Mouse (Mus musculus) neural tube, embryonic 11.5 days (tissue): ENCODE data around the gene Kcnmb2. TPM values are rescaled to one million over a fixed set of nuclear protein-coding genes. Genes with fewer than 3 reads are reported as not detected.

ENCODE experiments used
- ATAC-seq: fragments of 200-750 bp; cut with Nextera tagmentation; 2 replicates; pipeline ENCODE4 v1.8.0; 2017; ENCODE audit warnings: moderate number of reproducible peaks, mild to moderate bottlenecking, moderate TSS enrichment, moderate library complexity; ENCODE audit not compliant: insufficient read depth, low FRiP score, low TSS enrichment
- DNase-seq: peaks from one replicate; pipeline ENCODE4 v3.0.0-alpha.2; 2015; ENCODE audit warnings: low spot score
- H3K27ac ChIP-seq: fragments of 300-500 bp; sonication (generic); 2 replicates; pipeline ENCODE4 v1.5.1; 2014; ENCODE audit warnings: low read depth, mild to moderate bottlenecking, low read length
- H3K27me3 ChIP-seq: fragments of 300-500 bp; sonication (generic); 2 replicates; pipeline ENCODE4 v1.6.1; 2014; ENCODE audit warnings: mild to moderate bottlenecking, low read length, mixed read lengths; ENCODE audit not compliant: control insufficient read depth, insufficient read depth
- H3K36me3 ChIP-seq: fragments of 300-500 bp; sonication (generic); 2 replicates; pipeline ENCODE4 v1.6.1; 2014; ENCODE audit warnings: mild to moderate bottlenecking, low read length, moderate library complexity, mixed read lengths; ENCODE audit not compliant: control insufficient read depth, insufficient read depth
- H3K4me1 ChIP-seq: fragments of 300-500 bp; sonication (generic); 2 replicates; pipeline ENCODE4 v1.6.1; 2014; ENCODE audit warnings: low read length, mixed read lengths; ENCODE audit not compliant: control insufficient read depth, insufficient read depth
- H3K4me2 ChIP-seq: fragments of 300-500 bp; sonication (generic); 2 replicates; pipeline ENCODE4 v1.6.1; 2014; ENCODE audit warnings: low read depth, mild to moderate bottlenecking, moderate library complexity
- H3K4me3 ChIP-seq: fragments of 300-500 bp; sonication (generic); 2 replicates; pipeline ENCODE4 v1.5.1; 2014; ENCODE audit warnings: low read depth, low read length
- H3K9ac ChIP-seq: fragments of 300-500 bp; sonication (generic); 2 replicates; pipeline ENCODE4 v1.6.1; 2014; ENCODE audit warnings: mild to moderate bottlenecking, low read length
- H3K9me3 ChIP-seq: fragments of 300-500 bp; sonication (generic); 2 replicates; pipeline ENCODE4 v1.6.1; 2016; ENCODE audit warnings: low read length; ENCODE audit not compliant: control insufficient read depth
- WGBS: fragments of 180-500 bp; shearing (Covaris S2); extraction: QIAGEN DNeasy Blood & Tissue Kit; methylation state at CpG from one replicate; pipeline ENCODE4 v1.1.7; 2014; 5-methylcytosine and 5-hydroxymethylcytosine counted together
- polyA plus RNA-seq: library from polyadenylated mRNA; unstranded; fragments of >200 nt; fragmentation: Nextera tagmentation; extraction: Ambion mirVana; gene quantifications from 2 replicates; pipeline ENCODE4 v1.2.1, GENCODE M21; 2014

The Kcnmb2 gene
- polyA plus RNA-seq, 1 experiment from 2014 or later, result 14.5 TPM

- Histone ChIP-seq H3K27ac (no peak overlapping the region), H3K4me2 (no peak overlapping the region), H3K4me3 (no peak overlapping the region), H3K9ac (no peak overlapping the region), H3K4me1 (no peaks in the 10 kb centered on the region), H3K36me3 (no peaks in the 10 kb centered on the region), H3K9me3 (no peaks in the 10 kb centered on the region), H3K27me3 (no peaks in the 10 kb centered on the region)
- WGBS, result 54% methylated on average over 3 of the region's 3 CpGs
- ATAC-seq, result no peak
- no peak for DNase-seq
Observed at GRCm38 (mm10) chr3:31911690-31912089, 9.4 kb downstream of the Kcnmb2 start.

DNA sequence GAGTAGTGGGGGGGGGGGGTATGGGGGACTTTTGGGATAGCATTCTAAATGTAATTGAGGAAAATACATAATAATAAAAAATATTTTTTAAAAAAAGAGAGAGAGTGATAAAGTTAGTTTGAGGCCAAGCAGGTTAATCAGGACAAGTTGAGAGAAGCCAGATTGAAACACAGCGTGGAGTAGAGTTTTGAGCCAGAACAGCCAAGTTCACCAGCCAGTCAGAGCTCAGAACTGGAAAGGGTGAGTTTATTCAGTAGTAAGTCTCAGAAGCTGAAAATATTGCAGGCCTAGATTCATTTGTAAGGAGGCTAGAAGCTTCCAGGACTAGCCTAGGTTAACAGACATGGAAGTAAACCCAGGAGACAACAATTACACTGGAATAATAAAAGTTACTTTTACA is 26.2 kb downstream of the Kcnmb2 start:
- Histone ChIP-seq H3K4me3 (no peak overlapping the region), H3K4me1 (no peaks in the 10 kb centered on the region), H3K9me3 (no peaks in the 10 kb centered on the region), H3K27me3 (no peaks in the 10 kb centered on the region), H3K36me3 (no peaks in the 10 kb centered on the region), H3K27ac (no peak overlapping the region), H3K9ac (no peak overlapping the region), H3K4me2 (no peak overlapping the region)
- DNase-seq (no peak), ATAC-seq (no peak)
- 91% methylated on average over 1 of the region's 1 CpGs for WGBS

GRCm38 (mm10) chr3:31934704-31935103 is 32.4 kb downstream of the Kcnmb2 start:
- no peak for DNase-seq
- 59% methylated on average over 1 of the region's 1 CpGs for WGBS
- no peaks in the 10 kb centered on the region for H3K36me3 ChIP-seq

DNA sequence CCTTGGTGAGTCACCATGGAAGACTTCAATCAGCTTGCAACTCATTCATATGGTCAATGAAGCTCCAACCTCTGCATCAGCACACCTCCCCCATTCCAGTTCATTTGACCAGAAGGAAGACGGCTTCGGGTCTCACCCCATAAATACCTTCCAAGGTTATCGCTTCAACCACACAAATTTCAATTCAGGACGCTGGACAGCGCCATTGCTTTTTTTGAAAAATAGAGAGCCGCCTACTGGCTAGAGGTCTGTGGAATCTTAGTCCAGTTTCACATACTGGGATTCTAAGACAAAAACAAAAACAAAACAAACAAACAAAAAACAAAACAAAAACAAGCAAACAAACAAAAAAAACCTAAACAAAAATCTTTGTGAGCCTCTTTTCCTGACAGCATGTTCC is 39.2 kb downstream of the Kcnmb2 start:
- 28% methylated on average over 6 of the region's 6 CpGs for WGBS
- Histone ChIP-seq H3K4me3 (no peak overlapping the region), H3K4me1 (no peaks in the 10 kb centered on the region), H3K9ac (no peak overlapping the region), H3K27ac (no peak overlapping the region), H3K36me3 (no peaks in the 10 kb centered on the region), H3K9me3 (no peaks in the 10 kb centered on the region), H3K27me3 (no peaks in the 10 kb centered on the region), H3K4me2 (no peak overlapping the region)
- DNase-seq (peak; percentile 30), ATAC-seq (no peak)

More at GRCm38 (mm10) chr3:31934704-31935103, 32.4 kb downstream of the Kcnmb2 start:
- Histone ChIP-seq H3K4me1 (no peaks in the 10 kb centered on the region), H3K4me3 (no peak overlapping the region), H3K4me2 (no peak overlapping the region), H3K27me3 (no peaks in the 10 kb centered on the region), H3K9me3 (no peaks in the 10 kb centered on the region), H3K9ac (no peak overlapping the region), H3K27ac (no peak overlapping the region)
- ATAC-seq, result no peak

GRCm38 (mm10) chr3:31954213-31954612 is 51.9 kb downstream of the Kcnmb2 start:
- DNase-seq (no peak), ATAC-seq (no peak)
- Histone ChIP-seq H3K4me3 (no peak overlapping the region), H3K36me3 (no peaks in the 10 kb centered on the region), H3K9ac (no peak overlapping the region), H3K4me1 (no peaks in the 10 kb centered on the region), H3K9me3 (no peaks in the 10 kb centered on the region), H3K27ac (no peak overlapping the region), H3K4me2 (no peak overlapping the region), H3K27me3 (no peaks in the 10 kb centered on the region)
- WGBS, result 67% methylated on average over 3 of the region's 3 CpGs

DNA sequence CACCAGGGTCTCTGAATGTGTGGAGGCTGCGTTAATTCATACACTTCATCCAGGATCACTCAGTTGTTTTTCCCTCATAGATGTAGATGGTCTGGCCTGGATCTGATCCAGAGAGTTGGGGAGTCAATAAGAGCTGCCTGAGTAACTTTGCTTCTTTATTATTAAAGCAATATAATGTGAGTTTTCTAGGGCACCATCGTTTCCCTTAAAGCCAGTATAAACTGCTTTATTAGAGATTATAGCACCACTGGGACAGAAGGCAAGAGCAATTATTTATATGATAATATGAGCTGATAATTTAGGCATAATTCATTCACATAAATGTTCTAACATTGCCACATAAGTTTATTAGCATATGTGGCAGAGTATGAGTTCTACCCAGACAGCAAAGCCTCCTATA is 52.7 kb downstream of the Kcnmb2 start:
- Histone ChIP-seq H3K9me3 (no peaks in the 10 kb centered on the region), H3K9ac (no peak overlapping the region), H3K27me3 (no peaks in the 10 kb centered on the region), H3K4me2 (no peak overlapping the region), H3K27ac (no peak overlapping the region), H3K36me3 (no peaks in the 10 kb centered on the region), H3K4me1 (no peaks in the 10 kb centered on the region), H3K4me3 (no peak overlapping the region)
- DNase-seq (no peak), ATAC-seq (no peak)
- 75% methylated on average over 2 of the region's 2 CpGs for WGBS

- H3K4me3 ChIP-seq, result no peak overlapping the region
- H3K36me3 ChIP-seq, result no peaks in the 10 kb centered on the region
- H3K27ac ChIP-seq, result no peak overlapping the region
- no peaks in the 10 kb centered on the region for H3K27me3 ChIP-seq
- H3K9ac ChIP-seq, result no peak overlapping the region
- ATAC-seq (no peak), DNase-seq (no peak)
- no peaks in the 10 kb centered on the region for H3K9me3 ChIP-seq
- no peak overlapping the region for H3K4me2 ChIP-seq
- no peaks in the 10 kb centered on the region for H3K4me1 ChIP-seq
- 72% methylated on average over 5 of the region's 5 CpGs for WGBS
Observed at GRCm38 (mm10) chr3:31959821-31960220, 57.5 kb downstream of the Kcnmb2 start.

- H3K4me3 ChIP-seq, result no peak overlapping the region
- H3K36me3 ChIP-seq, result no peaks in the 10 kb centered on the region
- H3K4me1 ChIP-seq, result no peaks in the 10 kb centered on the region
- H3K9me3 ChIP-seq, result no peaks in the 10 kb centered on the region
- no peak overlapping the region for H3K27ac ChIP-seq
- DNase-seq, result no peak
- H3K4me2 ChIP-seq, result no peak overlapping the region
- no peaks in the 10 kb centered on the region for H3K27me3 ChIP-seq
- no peak overlapping the region for H3K9ac ChIP-seq
- WGBS, result 62% methylated on average over 3 of the region's 3 CpGs
- ATAC-seq, result no peak
Observed at GRCm38 (mm10) chr3:31961175-31961574, 58.9 kb downstream of the Kcnmb2 start.

DNA sequence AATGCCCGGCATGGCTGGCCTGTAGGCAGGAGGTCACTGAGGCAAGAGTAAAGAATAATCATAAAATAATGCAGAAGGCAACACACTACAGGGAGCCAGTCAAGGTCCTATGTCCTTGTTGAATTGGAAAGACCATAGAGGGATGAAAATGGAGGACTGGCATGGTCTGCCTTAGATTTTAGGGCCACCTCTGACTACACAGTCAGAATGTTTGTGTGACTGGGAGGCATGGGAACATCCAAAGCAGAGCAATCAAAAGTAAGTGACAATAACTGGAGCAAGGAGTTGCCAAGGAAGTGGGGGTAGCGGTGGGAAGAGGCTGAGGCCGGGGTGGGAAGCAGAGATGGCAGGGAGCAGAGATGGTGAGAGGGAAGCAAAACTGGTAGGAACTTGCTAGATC is 60.8 kb downstream of the Kcnmb2 start:
- 94% methylated on average over 3 of the region's 3 CpGs for WGBS
- Histone ChIP-seq H3K4me2 (no peak overlapping the region), H3K4me3 (no peak overlapping the region), H3K9me3 (no peaks in the 10 kb centered on the region), H3K27ac (no peak overlapping the region), H3K27me3 (no peaks in the 10 kb centered on the region), H3K36me3 (no peaks in the 10 kb centered on the region), H3K9ac (no peak overlapping the region), H3K4me1 (no peaks in the 10 kb centered on the region)
- ATAC-seq (no peak), DNase-seq (no peak)
